Mouse (Mus musculus) midbrain, embryonic 12.5 days (tissue): ENCODE results near the gene Wwc1. TPM values are rescaled to one million over a fixed set of nuclear protein-coding genes. Genes with fewer than 3 reads are reported as not detected.

Experiments used
- ATAC-seq: fragments of 200-750 bp; cut with Nextera tagmentation; 2 replicates; pipeline ENCODE4 v1.8.0; 2017; ENCODE audit warnings: low read depth, moderate TSS enrichment, moderate library complexity; ENCODE audit not compliant: low FRiP score
- H3K27ac ChIP-seq: fragments of 300-500 bp; sonication (generic); replicated peaks from 2 replicates; pipeline ENCODE4 v1.5.1; 2016; ENCODE audit warnings: mild to moderate bottlenecking
- H3K27me3 ChIP-seq: fragments of 300-500 bp; sonication (generic); 2 replicates; pipeline ENCODE4 v1.6.1; 2016; ENCODE audit warnings: mild to moderate bottlenecking
- H3K36me3 ChIP-seq: fragments of 300-500 bp; sonication (generic); 2 replicates; pipeline ENCODE4 v1.6.1; 2016
- H3K4me1 ChIP-seq: fragments of 300-500 bp; sonication (generic); 2 replicates; pipeline ENCODE4 v1.6.1; 2016
- H3K4me2 ChIP-seq: fragments of 300-500 bp; sonication (generic); replicated peaks from 2 replicates; pipeline ENCODE4 v1.6.1; 2016; ENCODE audit warnings: mild to moderate bottlenecking, moderate library complexity
- H3K4me3 ChIP-seq: fragments of 300-500 bp; sonication (generic); 2 replicates; pipeline ENCODE4 v1.5.1; 2016; ENCODE audit warnings: mild to moderate bottlenecking
- H3K9ac ChIP-seq: fragments of 300-500 bp; sonication (generic); replicated peaks from 2 replicates; pipeline ENCODE4 v1.6.1; 2016; ENCODE audit warnings: mild to moderate bottlenecking, moderate library complexity
- H3K9me3 ChIP-seq: fragments of 300-500 bp; sonication (generic); 2 replicates; pipeline ENCODE4 v1.6.1; 2016; ENCODE audit warnings: mild to moderate bottlenecking
- WGBS: fragments of 180-500 bp; shearing (Covaris S2); methylation state at CpG from one replicate; pipeline ENCODE4 v1.1.7; 2016; 5-methylcytosine and 5-hydroxymethylcytosine counted together
- polyA plus RNA-seq: library from polyadenylated mRNA; unstranded; fragments of >200 nt; fragmentation: Nextera tagmentation; extraction: Ambion mirVana; gene quantifications from 2 replicates; pipeline ENCODE4 v1.2.1, GENCODE M21; 2016

Gene Wwc1
- polyA plus RNA-seq, 1 experiment from 2014 or later, result 7.4 TPM

DNA sequence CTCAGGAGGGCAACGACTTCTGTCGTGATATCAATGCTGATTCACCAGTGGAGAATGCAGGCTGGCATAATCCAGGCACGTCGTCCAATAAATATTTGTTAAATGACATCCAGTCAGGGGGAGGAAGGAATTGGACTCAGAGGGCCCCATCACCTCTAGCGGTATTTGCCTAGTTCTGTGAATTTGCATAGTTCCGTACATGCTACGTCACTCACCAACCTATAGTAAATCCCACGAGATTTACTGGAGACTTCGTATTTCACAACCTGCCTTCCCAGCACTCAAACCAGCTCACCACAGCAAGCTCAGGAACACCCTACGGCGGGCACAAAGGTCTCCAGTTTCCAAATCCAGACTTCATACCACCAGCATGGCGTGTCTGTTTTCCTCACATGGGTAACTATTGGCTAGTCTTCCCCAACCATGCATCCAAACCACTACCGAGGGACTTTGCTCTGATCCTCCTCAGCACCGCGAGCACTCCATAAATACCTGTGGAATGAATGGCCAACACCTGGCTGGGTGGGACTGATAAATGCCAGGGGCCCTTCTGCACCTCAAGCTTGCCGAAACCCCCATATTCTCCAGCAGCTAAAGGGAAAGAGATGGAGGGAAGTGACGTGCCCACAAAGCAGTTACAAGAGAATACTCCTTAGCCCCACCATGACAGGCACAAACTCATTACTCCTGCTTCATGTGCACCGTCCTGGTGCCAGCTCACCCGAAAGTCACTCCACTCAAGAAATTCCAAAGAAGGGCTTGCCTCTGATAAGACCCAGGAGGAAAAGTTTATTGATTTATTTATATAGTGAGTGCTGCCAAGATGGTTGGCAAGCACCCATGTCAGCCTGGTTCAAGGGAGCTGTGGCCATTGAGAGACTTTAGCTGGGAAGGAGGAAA, 9.3 kb downstream of the Wwc1 start:
- no peak overlapping the region for H3K9ac ChIP-seq
- H3K9me3 ChIP-seq, result no peaks in the 10 kb centered on the region
- 0 out of 2 replicates have a peak, but pooled peaks cover 7% of the 10 kb centered on the region for H3K27me3 ChIP-seq
- H3K4me3 ChIP-seq, result no peak overlapping the region
- no peak overlapping the region for H3K4me2 ChIP-seq
- peaks cover 30% of the 10 kb centered on the region for H3K4me1 ChIP-seq
- no peaks in the 10 kb centered on the region for H3K36me3 ChIP-seq
- WGBS, result 91% methylated on average over 19 of the region's 19 CpGs
- no peak for ATAC-seq
- no peak overlapping the region for H3K27ac ChIP-seq

DNA sequence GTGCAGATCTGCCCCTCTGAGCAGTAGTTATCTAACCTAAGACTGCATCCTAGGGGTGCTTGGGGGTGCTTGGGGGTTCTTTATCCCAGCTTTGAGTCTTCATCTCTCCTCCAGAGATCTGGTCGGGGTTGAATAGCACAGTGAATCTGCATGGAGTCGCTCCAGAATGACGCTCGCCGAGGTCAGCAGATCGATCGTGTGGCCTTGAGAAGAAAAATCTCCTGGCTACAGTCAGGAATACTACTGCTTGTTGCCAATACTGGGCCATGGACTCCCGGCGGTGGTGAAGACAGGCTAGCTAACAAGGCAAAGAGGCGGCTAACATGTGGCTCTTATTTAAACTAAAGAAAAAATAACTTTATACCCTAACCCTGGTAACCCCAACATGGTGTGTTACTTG, 12.0 kb downstream of the Wwc1 start:
- Histone ChIP-seq H3K9me3 (no peaks in the 10 kb centered on the region), H3K36me3 (no peaks in the 10 kb centered on the region), H3K27ac (no peak overlapping the region), H3K4me2 (no peak overlapping the region), H3K9ac (no peak overlapping the region), H3K27me3 (no peaks in the 10 kb centered on the region), H3K4me3 (no peak overlapping the region), H3K4me1 (peaks cover 17% of the 10 kb centered on the region)
- ATAC-seq, result no peak
- WGBS, result 95% methylated on average over 10 of the region's 10 CpGs

DNA sequence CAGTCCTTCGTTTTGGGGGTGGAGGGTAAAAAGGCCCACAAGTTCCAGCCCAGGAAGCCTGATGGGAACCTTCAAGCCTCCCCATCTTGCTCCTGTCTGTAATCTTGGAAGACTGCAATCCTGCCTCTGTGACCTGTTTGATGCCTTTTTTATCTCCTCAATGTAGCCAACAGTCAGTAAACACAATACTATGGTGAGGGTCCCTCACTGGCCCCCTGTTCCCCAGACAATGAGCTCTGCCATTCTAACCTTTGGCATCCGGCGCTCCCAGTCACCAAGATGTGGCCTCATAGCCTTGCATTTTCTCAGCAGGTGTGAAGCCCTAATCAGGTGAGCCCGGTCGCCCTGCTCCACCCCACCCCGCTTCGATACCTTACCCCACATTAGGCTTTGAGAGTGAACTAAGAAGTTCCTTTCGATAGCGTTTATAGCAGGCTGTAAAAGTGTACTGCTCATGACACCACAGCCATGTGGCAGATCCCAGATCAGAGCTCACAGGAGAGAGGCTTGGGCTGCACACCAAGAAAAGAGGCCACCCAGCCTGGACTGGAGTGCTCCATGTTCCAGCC, 16.3 kb downstream of the Wwc1 start:
- Histone ChIP-seq H3K27me3 (no peaks in the 10 kb centered on the region), H3K9me3 (no peaks in the 10 kb centered on the region), H3K36me3 (no peaks in the 10 kb centered on the region), H3K27ac (no peak overlapping the region), H3K9ac (no peak overlapping the region), H3K4me1 (peaks cover 3% of the 10 kb centered on the region), H3K4me2 (no peak overlapping the region), H3K4me3 (no peak overlapping the region)
- WGBS, result 82% methylated on average over 9 of the region's 9 CpGs
- no peak for ATAC-seq

DNA sequence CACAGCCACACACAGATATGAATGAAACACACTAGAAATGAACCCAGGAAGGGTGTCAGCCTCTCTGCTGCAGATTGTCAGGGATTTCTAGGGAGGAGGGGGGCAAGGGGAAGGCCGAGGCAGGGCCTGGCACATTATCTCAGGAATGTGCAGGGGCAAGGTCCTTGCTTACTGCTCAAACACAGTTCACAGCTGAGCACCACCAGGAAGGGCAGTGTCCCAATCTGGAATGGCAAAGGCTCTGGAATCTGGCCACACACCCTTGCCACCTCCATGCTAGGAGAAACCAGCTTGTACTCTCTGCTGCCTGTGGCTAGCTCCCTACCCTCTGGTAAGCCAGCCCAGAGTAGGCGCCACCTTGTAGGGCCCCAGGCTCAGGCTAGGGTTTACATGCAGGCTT, 16.8 kb downstream of the Wwc1 start:
- H3K4me1 ChIP-seq, result peaks cover 3% of the 10 kb centered on the region
- no peak overlapping the region for H3K27ac ChIP-seq
- H3K36me3 ChIP-seq, result no peaks in the 10 kb centered on the region
- no peak overlapping the region for H3K9ac ChIP-seq
- H3K4me2 ChIP-seq, result no peak overlapping the region
- no peaks in the 10 kb centered on the region for H3K9me3 ChIP-seq
- H3K4me3 ChIP-seq, result no peak overlapping the region
- 64% methylated on average over 2 of the region's 2 CpGs for WGBS
- no peaks in the 10 kb centered on the region for H3K27me3 ChIP-seq
- no peak for ATAC-seq

DNA sequence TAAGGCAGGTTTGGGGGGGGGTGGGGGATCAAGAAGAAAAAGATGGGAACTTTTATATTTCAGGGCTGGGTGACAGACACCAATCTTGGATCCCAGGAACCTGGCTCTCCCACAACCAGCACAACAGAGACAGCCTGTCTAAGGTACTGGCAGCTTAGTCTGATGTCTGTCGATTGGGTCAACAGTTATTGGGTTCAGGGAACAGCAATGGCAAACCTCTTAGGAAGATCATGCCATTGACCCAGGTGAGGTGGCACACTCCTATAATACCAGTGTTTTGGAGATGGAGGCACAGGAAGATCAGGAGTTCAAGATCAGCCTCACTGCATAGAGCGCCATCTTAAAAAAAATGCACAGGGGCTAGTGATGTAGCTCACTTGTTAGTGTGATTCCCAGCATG, 17.9 kb downstream of the Wwc1 start:
- Histone ChIP-seq H3K9ac (no peak overlapping the region), H3K27me3 (no peaks in the 10 kb centered on the region), H3K9me3 (no peaks in the 10 kb centered on the region), H3K4me3 (no peak overlapping the region), H3K4me2 (no peak overlapping the region), H3K27ac (no peak overlapping the region), H3K4me1 (peaks cover 3% of the 10 kb centered on the region), H3K36me3 (no peaks in the 10 kb centered on the region)
- no peak for ATAC-seq
- WGBS, result 95% methylated on average over 2 of the region's 2 CpGs

DNA sequence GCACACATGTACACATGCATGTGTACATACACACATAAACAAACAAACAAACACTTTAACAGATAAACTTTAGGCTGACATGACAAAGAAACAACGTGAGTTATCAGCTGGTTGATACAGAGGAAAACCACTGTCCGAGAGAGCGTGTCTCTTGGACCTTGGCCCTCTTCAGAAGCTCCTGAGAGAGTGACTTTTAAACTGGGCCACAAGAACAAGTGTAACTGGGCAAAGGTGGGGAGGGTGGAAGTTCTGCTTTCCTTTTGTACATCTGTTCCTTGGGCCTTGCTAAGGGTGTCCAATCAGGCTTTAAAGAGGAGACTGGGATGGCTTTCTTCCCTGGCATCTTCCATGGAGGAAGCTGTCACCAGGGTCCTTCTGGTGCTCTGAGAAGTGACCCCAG, 21.1 kb downstream of the Wwc1 start:
- no peak for ATAC-seq
- Histone ChIP-seq H3K9me3 (no peaks in the 10 kb centered on the region), H3K4me3 (no peak overlapping the region), H3K36me3 (no peaks in the 10 kb centered on the region), H3K4me1 (peaks cover 3% of the 10 kb centered on the region), H3K9ac (no peak overlapping the region), H3K27ac (no peak overlapping the region), H3K27me3 (no peaks in the 10 kb centered on the region), H3K4me2 (no peak overlapping the region)
- 87% methylated on average over 3 of the region's 3 CpGs for WGBS

DNA sequence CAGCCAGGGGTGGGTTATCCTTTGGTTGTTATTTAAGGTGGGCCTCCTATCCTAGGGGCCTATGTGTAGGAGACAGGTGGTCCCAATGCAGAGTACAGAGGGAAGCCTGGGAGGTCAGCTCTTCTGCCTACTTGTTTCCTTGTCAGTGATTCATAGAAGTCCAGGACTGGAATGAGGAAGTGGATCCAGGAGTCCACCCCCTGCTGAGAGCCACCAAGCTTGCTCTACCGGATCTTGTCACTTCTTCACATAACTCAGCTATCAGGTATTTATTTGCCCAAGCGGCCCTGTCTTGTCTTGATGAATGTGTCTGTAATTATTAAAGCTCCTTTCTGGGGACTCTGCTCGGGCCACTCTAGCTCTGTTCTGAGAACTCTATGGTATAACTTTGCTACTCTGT, 24.8 kb downstream of the Wwc1 start:
- no peak overlapping the region for H3K27ac ChIP-seq
- no peak overlapping the region for H3K9ac ChIP-seq
- no peaks in the 10 kb centered on the region for H3K27me3 ChIP-seq
- H3K36me3 ChIP-seq, result no peaks in the 10 kb centered on the region
- H3K9me3 ChIP-seq, result no peaks in the 10 kb centered on the region
- no peak overlapping the region for H3K4me3 ChIP-seq
- H3K4me2 ChIP-seq, result no peak overlapping the region
- ATAC-seq, result no peak
- 80% methylated on average over 3 of the region's 3 CpGs for WGBS
- no peaks in the 10 kb centered on the region for H3K4me1 ChIP-seq

DNA sequence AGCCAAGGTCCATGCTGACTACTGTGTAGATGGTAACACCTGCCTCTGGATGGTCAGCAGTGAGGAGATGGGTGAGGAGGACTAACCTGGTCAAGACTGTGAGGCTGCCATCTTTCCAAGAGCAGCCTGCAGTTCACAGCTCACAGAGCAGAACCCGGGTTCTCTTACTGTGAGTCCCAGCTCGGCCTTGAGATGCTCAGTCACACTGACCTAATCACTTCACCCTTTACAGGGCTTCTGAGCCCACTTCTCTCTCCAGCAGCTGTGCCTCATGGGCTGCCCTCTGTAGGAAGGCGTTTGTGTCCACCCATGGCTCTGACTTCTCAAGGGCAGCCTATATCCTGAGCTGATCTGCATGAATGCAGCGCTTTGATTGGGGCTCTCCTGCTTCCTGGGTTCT, 27.1 kb downstream of the Wwc1 start:
- H3K27me3 ChIP-seq, result no peaks in the 10 kb centered on the region
- ATAC-seq, result no peak
- H3K27ac ChIP-seq, result no peak overlapping the region
- H3K9me3 ChIP-seq, result no peaks in the 10 kb centered on the region
- no peaks in the 10 kb centered on the region for H3K36me3 ChIP-seq
- H3K4me3 ChIP-seq, result no peak overlapping the region
- H3K4me2 ChIP-seq, result no peak overlapping the region
- peaks cover 12% of the 10 kb centered on the region for H3K4me1 ChIP-seq
- WGBS, result 94% methylated on average over 4 of the region's 4 CpGs
- no peak overlapping the region for H3K9ac ChIP-seq

DNA sequence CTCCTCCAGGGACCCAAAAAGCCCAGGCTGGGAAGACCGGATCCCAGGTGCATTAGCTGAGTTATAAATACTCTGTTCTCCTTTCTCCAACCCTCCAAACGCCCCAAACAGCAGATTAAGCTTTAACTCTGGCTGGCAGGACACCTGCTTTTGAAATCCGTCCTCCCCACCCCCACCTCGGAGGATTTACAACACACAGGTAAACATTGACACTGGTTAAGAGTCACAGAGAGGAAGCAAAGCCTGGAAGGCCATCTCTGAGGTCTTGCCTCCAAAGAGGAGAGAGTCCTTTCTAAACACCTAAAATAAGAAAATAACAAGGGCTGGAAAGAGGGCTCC, 28.6 kb downstream of the Wwc1 start:
- peaks cover 17% of the 10 kb centered on the region for H3K4me1 ChIP-seq
- H3K9ac ChIP-seq, result no peak overlapping the region
- no peak for ATAC-seq
- no peak overlapping the region for H3K27ac ChIP-seq
- 66% methylated on average over 4 of the region's 4 CpGs for WGBS
- no peaks in the 10 kb centered on the region for H3K27me3 ChIP-seq
- no peak overlapping the region for H3K4me2 ChIP-seq
- H3K9me3 ChIP-seq, result no peaks in the 10 kb centered on the region
- H3K36me3 ChIP-seq, result no peaks in the 10 kb centered on the region
- no peak overlapping the region for H3K4me3 ChIP-seq

DNA sequence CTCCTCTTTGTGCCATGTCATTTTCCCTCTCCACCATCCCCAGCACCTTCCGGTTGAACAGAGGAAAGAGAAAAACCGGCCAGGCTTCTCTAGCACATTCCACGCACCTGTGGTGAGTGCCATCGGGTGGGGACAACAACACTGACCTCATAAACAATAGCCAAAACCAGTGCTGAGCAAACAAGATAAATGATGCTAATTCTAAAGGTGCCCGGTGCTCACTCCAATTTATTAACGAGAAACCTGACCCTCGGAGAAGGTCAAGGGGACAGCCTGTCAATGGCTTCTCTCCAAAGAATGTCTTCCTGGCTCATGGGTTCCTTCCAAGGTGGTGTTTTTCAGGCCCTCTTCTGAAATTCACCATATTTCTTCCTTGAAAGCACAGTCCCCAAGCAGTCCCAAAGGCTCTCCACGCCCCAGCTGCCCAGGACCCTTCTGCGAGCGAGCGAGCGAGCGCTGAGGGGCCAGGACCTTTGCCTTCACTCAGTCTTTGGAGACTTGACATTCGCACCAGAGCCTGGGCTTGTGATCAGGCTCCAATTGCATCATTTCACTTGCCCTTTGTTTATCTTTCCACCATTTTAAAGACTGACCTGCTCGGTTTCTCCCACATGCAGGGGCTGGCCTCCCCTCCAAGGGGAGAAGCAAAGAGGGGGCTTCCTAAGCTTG, 29.1 kb downstream of the Wwc1 start:
- WGBS, result 85% methylated on average over 15 of the region's 15 CpGs
- Histone ChIP-seq H3K36me3 (no peaks in the 10 kb centered on the region), H3K4me1 (peaks cover 17% of the 10 kb centered on the region), H3K27me3 (no peaks in the 10 kb centered on the region), H3K4me3 (no peak overlapping the region), H3K9me3 (no peaks in the 10 kb centered on the region), H3K9ac (no peak overlapping the region), H3K4me2 (no peak overlapping the region), H3K27ac (no peak overlapping the region)
- ATAC-seq, result no peak

DNA sequence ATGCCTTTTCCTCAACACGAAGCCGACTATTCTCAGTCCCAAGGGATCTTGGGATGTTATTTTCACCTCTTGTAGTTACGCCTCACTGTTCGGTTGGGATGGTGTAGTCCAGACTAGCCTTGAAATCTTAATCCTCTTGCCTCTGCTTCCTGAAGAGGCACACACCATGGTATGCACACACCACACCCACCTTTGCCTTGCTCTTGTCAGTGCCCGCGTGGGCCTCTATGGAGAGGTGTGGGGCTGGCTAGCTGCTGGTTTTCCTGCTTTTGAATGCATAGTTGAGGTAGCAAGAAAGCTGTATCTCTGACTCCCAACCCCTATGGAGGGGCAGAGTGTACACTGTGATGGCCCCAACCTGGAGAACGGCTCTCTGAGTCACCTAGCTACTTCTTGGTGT, 29.9 kb downstream of the Wwc1 start:
- H3K4me1 ChIP-seq, result peaks cover 17% of the 10 kb centered on the region
- no peak overlapping the region for H3K27ac ChIP-seq

DNA sequence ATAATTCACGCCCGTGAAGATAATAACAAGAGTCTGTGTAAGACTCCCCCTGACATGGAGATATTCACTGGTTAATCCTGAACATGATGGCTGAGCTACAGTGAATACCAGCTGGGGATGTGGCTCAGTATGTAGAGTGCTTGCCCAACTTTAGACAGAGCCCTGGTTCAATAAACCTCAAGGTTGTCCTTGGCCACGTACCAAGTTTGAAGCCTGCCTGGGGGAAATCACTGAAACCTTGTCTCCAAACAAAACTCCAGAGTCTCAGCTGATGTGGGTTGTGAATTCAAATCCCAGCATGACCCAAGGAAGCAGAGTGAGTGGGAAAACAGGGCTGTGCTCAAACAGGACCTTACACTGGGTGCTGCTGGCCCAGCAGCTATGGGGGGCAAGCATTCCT, 30.3 kb downstream of the Wwc1 start:
- Histone ChIP-seq H3K27me3 (no peaks in the 10 kb centered on the region), H3K9me3 (no peaks in the 10 kb centered on the region), H3K4me3 (no peak overlapping the region), H3K27ac (no peak overlapping the region), H3K36me3 (no peaks in the 10 kb centered on the region), H3K4me2 (no peak overlapping the region), H3K9ac (no peak overlapping the region), H3K4me1 (peaks cover 17% of the 10 kb centered on the region)
- WGBS, result 87% methylated on average over 3 of the region's 3 CpGs
- no peak for ATAC-seq

More for the DNA sequence above, 29.9 kb downstream of the Wwc1 start:
- no peak overlapping the region for H3K4me2 ChIP-seq
- H3K27me3 ChIP-seq, result no peaks in the 10 kb centered on the region
- no peaks in the 10 kb centered on the region for H3K36me3 ChIP-seq
- no peak overlapping the region for H3K4me3 ChIP-seq
- WGBS, result 83% methylated on average over 7 of the region's 7 CpGs
- ATAC-seq, result no peak
- H3K9me3 ChIP-seq, result no peaks in the 10 kb centered on the region
- H3K9ac ChIP-seq, result no peak overlapping the region
